ENCODE assay signal across 32 mouse cellular contexts in the genomic region with DNA sequence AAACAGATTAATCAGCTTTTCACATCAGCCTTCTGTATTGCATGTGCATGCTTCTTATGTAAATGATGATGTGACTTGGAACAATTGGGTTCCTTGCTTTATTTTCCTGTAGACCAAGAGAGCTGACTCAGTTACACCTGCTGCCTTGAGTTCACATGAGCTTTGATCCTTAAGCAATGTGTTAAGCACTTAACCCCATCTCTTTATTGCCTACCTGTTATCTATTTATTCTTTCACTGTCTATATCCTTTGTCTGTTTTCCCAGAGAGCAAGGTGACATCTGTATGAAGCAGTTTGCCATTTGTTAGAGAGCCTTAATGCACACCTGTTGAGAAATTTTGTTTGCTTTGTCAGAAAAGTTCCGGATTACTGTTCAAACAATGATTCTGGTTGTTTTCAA.
"Had no signal": no experiment of that assay in that cellular context is flagged by ENCODE, and none has a peak within 500 bp of the region (broad histone marks: within the 10 kb centered on the region; RNA-seq: fewer than 3 reads in every experiment).

No protein-coding gene starts in this region.

- H3K27me3 ChIP-seq: limb, embryonic 12.5 days; limb, embryonic 13.5 days; limb, embryonic 15.5 days; liver, embryonic 12.5 days; liver, embryonic 13.5 days; liver, embryonic 15.5 days; lung, embryonic 15.5 days; megakaryocyte, embryonic 14.5 days; midbrain, embryonic 12.5 days; midbrain, embryonic 13.5 days; midbrain, embryonic 15.5 days; neural tube, embryonic 12.5 days had no signal

- H3K27ac ChIP-seq: limb, embryonic 10.5 days; limb, embryonic 12.5 days; limb, embryonic 13.5 days; limb, embryonic 15.5 days; liver, embryonic 12.5 days; liver, embryonic 13.5 days; liver, embryonic 14.5 days; liver, embryonic 15.5 days; lung, embryonic 15.5 days; macrophage; midbrain, embryonic 10.5 days; midbrain, embryonic 12.5 days; midbrain, embryonic 13.5 days; midbrain, embryonic 15.5 days; neural tube, embryonic 12.5 days had no signal

- H3K4me2 ChIP-seq: limb, embryonic 12.5 days; limb, embryonic 13.5 days; limb, embryonic 15.5 days; liver, embryonic 11.5 days; liver, embryonic 12.5 days; liver, embryonic 13.5 days; liver, embryonic 15.5 days; lung, embryonic 14.5 days; lung, embryonic 15.5 days; midbrain, embryonic 11.5 days; midbrain, embryonic 12.5 days; midbrain, embryonic 13.5 days; midbrain, embryonic 15.5 days; neural tube, embryonic 12.5 days had no signal

- H3K36me3 ChIP-seq: limb, embryonic 10.5 days; limb, embryonic 12.5 days; limb, embryonic 13.5 days; limb, embryonic 15.5 days; liver, embryonic 12.5 days; liver, embryonic 13.5 days; liver, embryonic 15.5 days; lung, embryonic 15.5 days; midbrain, embryonic 10.5 days; midbrain, embryonic 12.5 days; midbrain, embryonic 13.5 days; midbrain, embryonic 15.5 days; neural tube, embryonic 12.5 days had no signal

- H3K9me3 ChIP-seq: limb, embryonic 10.5 days; limb, embryonic 12.5 days; limb, embryonic 13.5 days; limb, embryonic 15.5 days; liver, embryonic 12.5 days; liver, embryonic 13.5 days; liver, embryonic 15.5 days; lung, embryonic 15.5 days; midbrain, embryonic 10.5 days; midbrain, embryonic 12.5 days; midbrain, embryonic 13.5 days; midbrain, embryonic 15.5 days; neural tube, embryonic 12.5 days had no signal

- H3K9ac ChIP-seq: limb, embryonic 12.5 days; limb, embryonic 13.5 days; limb, embryonic 15.5 days; liver, embryonic 12.5 days; liver, embryonic 13.5 days; liver, embryonic 14.5 days; liver, embryonic 15.5 days; liver, postnatal 0 days; lung, embryonic 14.5 days; lung, embryonic 15.5 days; midbrain, embryonic 12.5 days; midbrain, embryonic 13.5 days; midbrain, embryonic 15.5 days; neural tube, embryonic 12.5 days had no signal

- H3K4me3 ChIP-seq: limb, embryonic 10.5 days; limb, embryonic 12.5 days; limb, embryonic 13.5 days; limb, embryonic 15.5 days; liver, embryonic 12.5 days; liver, embryonic 13.5 days; liver, embryonic 15.5 days; lung, embryonic 15.5 days; megakaryocyte, embryonic 14.5 days; midbrain, embryonic 10.5 days; midbrain, embryonic 12.5 days; midbrain, embryonic 13.5 days; midbrain, embryonic 15.5 days; myocyte; neural tube, embryonic 12.5 days had no signal

- DNase-seq: left cerebral cortex, postnatal 4 days; liver; liver, embryonic 13.5 days; liver, postnatal 0 days; lung, adult 18-20 months; lung, adult 2 months; lung, embryonic 14.5 days; lung, postnatal 10 days; lung, postnatal 14 days; lung, postnatal 36 days; lung, postnatal 4 days; midbrain, embryonic 14.5 days had no signal

- H3K4me1 ChIP-seq: limb, embryonic 10.5 days; limb, embryonic 12.5 days; limb, embryonic 13.5 days; limb, embryonic 15.5 days; liver, embryonic 12.5 days; liver, embryonic 13.5 days; liver, embryonic 15.5 days; lung, embryonic 15.5 days; megakaryocyte, embryonic 14.5 days; midbrain, embryonic 12.5 days; midbrain, embryonic 15.5 days; neural tube, embryonic 12.5 days had no signal

- ATAC-seq: liver, embryonic 12.5 days; liver, postnatal 0 days; lung, postnatal 0 days; midbrain, embryonic 13.5 days; midbrain, embryonic 15.5 days; midbrain, embryonic 16.5 days had no signal
